Mouse (Mus musculus): ENCODE results near the gene Dexi. TPM values are rescaled to one million over a fixed set of nuclear protein-coding genes. Genes with fewer than 3 reads are reported as not detected.

Dexi gene
- polyA plus RNA-seq, 1 experiment = 1.6 TPM

DNA sequence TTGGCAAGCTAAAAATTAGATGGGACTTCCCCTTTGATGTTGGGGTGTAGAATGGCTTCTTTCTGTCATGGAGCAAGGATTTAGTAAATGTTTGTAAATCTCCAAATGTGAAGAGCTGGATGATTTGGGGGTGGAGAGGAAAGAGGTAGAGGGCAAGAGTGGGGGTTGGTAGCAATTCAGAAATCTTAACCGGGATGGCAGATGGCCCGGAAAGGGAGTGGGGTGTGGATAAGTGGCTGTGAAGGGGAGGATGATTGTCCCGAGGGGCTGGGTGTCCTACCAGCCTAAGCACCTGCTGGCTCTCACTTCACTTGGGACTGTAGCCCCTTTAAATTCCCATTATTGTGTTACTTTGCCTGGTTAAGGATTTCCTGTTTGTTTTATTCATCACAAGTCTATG lies 4.0 kb upstream of the Dexi start:
- TF ChIP-seq GATA1 (IDR thresholded peaks at IDR 0.05; ENCODE audit: low read length) (no peak), TAL1 (IDR thresholded peaks at IDR 0.05; ENCODE audit: low read length) (no peak)
- no peaks in the 10 kb centered on the region for H3K27me3 ChIP-seq (ENCODE audit: control insufficient read depth)
- H3K4me3 ChIP-seq (replicated peaks) = no peak overlapping the region
- H3K9me3 ChIP-seq (ENCODE audit: control insufficient read depth, low read length) = no peaks in the 10 kb centered on the region
- H3K4me1 ChIP-seq (ENCODE audit: control insufficient read depth) = peaks cover 49% of the 10 kb centered on the region
- H3K36me3 ChIP-seq (ENCODE audit: control insufficient read depth) = no peaks in the 10 kb centered on the region

DNA sequence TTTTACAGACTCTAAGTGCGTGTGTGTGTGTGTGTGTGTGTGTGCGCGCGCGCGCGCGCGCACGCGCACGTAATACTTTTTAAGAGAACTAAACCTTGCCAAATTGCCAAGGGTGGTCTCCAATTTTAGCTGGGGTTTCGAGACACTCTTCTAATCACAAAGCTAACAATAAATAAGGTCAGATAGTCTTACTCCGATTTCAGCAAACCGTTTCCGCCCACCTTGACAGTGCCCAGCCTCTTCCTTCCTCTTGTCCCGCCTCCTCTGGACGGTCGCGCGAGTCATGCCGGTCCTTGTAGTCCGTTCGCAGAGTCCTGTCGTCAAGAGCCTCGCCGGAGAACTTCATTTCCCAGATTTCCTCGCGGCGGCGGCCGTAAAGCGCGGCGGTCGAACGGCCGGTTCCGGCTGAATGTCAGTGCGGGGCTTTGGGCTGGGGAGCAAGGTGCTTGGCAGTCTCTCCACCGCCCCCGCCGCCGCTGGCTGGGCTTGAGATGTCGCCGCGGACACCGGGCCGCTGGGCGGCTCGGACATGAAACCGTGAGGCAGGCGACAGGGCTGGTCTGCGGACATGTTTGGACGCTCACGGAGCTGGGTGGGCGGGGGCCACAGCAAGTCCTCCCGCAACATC lies 2.3 kb upstream of the Dexi start, which contains the start of gene Clec16a:
TSS of gene Clec16a (plus strand) at position 345 of the 628 bp plus-strand sequence.
- Histone ChIP-seq H3K4me1 (ENCODE audit: control insufficient read depth) (peaks cover 67% of the 10 kb centered on the region), H3K4me3 (replicated peaks) (peak within 1 kb of the TSS; percentile 88), H3K9me3 (ENCODE audit: control insufficient read depth, low read length) (no peaks in the 10 kb centered on the region), H3K27me3 (ENCODE audit: control insufficient read depth) (no peaks in the 10 kb centered on the region), H3K36me3 (ENCODE audit: control insufficient read depth) (no peaks in the 10 kb centered on the region)
- TF ChIP-seq TAL1 (IDR thresholded peaks at IDR 0.05; ENCODE audit: low read length) (no peak), GATA1 (IDR thresholded peaks at IDR 0.05; ENCODE audit: low read length) (no peak)

DNA sequence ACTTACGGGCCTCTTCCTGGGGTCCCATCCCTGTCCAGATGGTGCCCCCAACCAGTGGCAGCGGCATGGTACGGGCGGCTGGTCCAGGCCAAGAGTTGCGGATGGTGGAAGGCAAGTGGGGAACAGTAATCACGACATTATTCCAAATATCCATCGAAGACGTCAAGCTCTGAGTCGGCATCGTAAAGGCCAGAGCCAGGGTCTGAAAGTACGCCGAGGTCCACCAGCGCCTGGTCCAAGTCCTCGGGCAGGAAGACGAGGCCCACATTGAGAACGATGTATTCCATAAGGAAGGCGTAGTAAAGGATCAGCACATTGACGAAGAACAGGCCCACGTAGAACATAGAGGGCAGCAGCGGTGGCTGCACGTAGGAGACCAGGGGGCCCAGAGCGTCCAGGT lies 588 bp downstream of the Dexi start:
- TF ChIP-seq TAL1 (IDR thresholded peaks at IDR 0.05; ENCODE audit: low read length) = no peak
- no peaks in the 10 kb centered on the region for H3K36me3 ChIP-seq (ENCODE audit: control insufficient read depth)
- H3K9me3 ChIP-seq (ENCODE audit: control insufficient read depth, low read length) = no peaks in the 10 kb centered on the region
- H3K4me3 ChIP-seq (replicated peaks) = peak overlapping the region; percentile 80
- no peaks in the 10 kb centered on the region for H3K27me3 ChIP-seq (ENCODE audit: control insufficient read depth)
- peaks cover 65% of the 10 kb centered on the region for H3K4me1 ChIP-seq (ENCODE audit: control insufficient read depth)

DNA sequence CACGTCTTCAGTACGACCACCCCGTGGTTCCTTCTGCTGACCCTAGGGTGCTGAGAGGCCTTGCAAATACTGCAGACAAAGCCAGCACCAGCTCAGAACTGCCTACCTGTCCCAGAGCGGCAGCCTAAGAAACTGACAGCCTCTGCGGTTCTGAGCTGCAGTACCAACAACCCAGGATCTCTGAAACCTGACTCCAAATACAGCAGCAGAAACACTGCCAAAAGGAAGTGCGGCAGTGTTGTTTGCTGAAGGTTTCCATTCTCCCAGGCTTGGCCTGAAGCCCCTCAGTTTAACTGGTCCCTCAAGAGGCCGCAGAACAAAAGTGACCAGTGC lies 1.3 kb downstream of the Dexi start:
- no peaks in the 10 kb centered on the region for H3K9me3 ChIP-seq (ENCODE audit: control insufficient read depth, low read length)
- no peaks in the 10 kb centered on the region for H3K36me3 ChIP-seq (ENCODE audit: control insufficient read depth)
- H3K27me3 ChIP-seq (ENCODE audit: control insufficient read depth) = no peaks in the 10 kb centered on the region
- peak overlapping the region; percentile 80 for H3K4me3 ChIP-seq (replicated peaks)
- no peak for TF ChIP-seq TAL1 (IDR thresholded peaks at IDR 0.05; ENCODE audit: low read length)
- no peak for TF ChIP-seq GATA1 (IDR thresholded peaks at IDR 0.05; ENCODE audit: low read length)
- H3K4me1 ChIP-seq (ENCODE audit: control insufficient read depth) = peaks cover 58% of the 10 kb centered on the region

DNA sequence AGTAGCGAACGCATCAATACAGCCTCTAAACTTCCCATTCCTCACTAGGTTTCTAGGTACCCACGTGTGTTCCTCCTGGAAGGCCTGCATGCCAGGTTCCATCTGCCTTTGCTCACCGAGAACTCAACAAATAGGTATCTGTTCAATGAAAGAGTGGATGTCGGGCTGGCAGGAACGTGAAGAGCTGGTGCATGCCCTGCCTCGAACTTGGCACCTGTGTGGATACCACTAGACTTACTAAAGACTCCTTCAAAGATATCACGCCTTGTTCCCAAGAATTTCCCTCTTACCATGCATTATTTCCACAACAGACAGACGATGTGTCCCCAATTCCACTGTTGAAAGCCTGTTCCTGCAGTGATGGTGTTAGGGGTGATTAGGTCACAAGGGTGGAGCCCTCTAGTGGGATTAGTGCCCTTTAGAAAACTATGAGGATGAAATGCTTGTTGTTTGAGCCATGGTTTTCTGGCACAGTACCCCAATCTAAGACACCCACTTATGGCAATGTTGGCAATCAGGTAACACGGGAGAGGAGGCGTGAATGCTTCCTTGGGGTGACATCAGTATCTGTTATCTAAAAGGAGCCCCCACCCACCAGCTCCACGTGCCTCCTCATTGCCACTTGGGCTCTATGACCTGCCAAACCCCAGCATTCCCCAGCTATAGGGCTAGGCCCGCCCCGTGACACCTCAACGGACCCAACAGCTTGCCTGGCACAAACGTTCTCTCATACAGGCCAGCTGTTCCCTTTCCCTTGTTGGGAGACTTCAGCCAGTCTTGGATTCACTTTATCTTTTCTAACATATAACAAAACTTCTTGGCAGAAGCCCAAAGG lies 1.9 kb downstream of the Dexi start:
- peak overlapping the region; percentile 80 for H3K4me3 ChIP-seq (replicated peaks)
- TF ChIP-seq TAL1 (IDR thresholded peaks at IDR 0.05; ENCODE audit: low read length) (no peak), GATA1 (IDR thresholded peaks at IDR 0.05; ENCODE audit: low read length) (no peak)
- no peaks in the 10 kb centered on the region for H3K9me3 ChIP-seq (ENCODE audit: control insufficient read depth, low read length)
- no peaks in the 10 kb centered on the region for H3K27me3 ChIP-seq (ENCODE audit: control insufficient read depth)
- peaks cover 52% of the 10 kb centered on the region for H3K4me1 ChIP-seq (ENCODE audit: control insufficient read depth)
- no peaks in the 10 kb centered on the region for H3K36me3 ChIP-seq (ENCODE audit: control insufficient read depth)

DNA sequence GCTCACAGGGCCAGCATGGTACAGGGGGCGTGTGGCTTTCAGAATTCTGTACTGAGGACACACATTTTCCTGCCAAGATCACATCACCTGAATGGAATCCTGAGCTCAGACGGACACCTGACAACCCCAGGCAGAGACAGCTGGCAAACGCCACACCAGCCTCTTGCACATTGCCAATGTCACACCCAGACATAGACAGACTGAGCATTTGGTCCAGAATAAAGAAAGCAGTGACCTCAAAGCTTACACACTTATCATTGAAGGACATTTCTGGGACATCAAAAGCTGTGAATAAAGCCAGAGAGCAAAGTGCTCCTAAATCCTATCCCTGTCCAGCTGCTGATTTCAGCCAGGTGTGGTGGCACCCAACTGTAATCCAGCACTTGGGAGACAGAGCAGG lies 5.9 kb downstream of the Dexi start:
- Histone ChIP-seq H3K4me3 (replicated peaks) (no peak overlapping the region), H3K9me3 (ENCODE audit: control insufficient read depth, low read length) (no peaks in the 10 kb centered on the region), H3K4me1 (ENCODE audit: control insufficient read depth) (peaks cover 19% of the 10 kb centered on the region), H3K36me3 (ENCODE audit: control insufficient read depth) (no peaks in the 10 kb centered on the region), H3K27me3 (ENCODE audit: control insufficient read depth) (no peaks in the 10 kb centered on the region)
- TF ChIP-seq GATA1 (IDR thresholded peaks at IDR 0.05; ENCODE audit: low read length) (no peak), TAL1 (IDR thresholded peaks at IDR 0.05; ENCODE audit: low read length) (no peak)

DNA sequence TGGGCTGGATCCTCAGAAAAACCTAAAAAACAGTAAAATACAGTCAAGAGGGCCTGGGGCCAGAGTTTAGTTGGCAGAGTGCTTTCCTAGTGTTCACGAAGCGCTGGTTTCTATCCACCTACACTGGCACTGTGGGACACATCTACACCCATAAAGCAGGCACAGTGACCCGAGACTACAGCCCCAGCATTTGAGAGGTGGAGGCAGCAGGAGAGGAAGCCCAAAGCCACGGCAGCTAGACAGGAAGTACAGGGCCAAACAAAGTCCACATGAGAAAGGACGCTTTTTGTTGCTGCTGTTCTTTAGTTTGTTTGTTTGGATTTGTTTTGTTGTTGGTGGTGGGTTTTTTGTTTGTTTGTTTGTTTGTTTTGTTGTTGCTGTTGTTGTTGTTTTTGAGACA lies 6.5 kb downstream of the Dexi start:
- TF ChIP-seq GATA1 (IDR thresholded peaks at IDR 0.05; ENCODE audit: low read length) (no peak), TAL1 (IDR thresholded peaks at IDR 0.05; ENCODE audit: low read length) (no peak)
- Histone ChIP-seq H3K4me1 (ENCODE audit: control insufficient read depth) (peaks cover 13% of the 10 kb centered on the region), H3K4me3 (replicated peaks) (no peak overlapping the region), H3K27me3 (ENCODE audit: control insufficient read depth) (no peaks in the 10 kb centered on the region), H3K9me3 (ENCODE audit: control insufficient read depth, low read length) (no peaks in the 10 kb centered on the region), H3K36me3 (ENCODE audit: control insufficient read depth) (no peaks in the 10 kb centered on the region)

DNA sequence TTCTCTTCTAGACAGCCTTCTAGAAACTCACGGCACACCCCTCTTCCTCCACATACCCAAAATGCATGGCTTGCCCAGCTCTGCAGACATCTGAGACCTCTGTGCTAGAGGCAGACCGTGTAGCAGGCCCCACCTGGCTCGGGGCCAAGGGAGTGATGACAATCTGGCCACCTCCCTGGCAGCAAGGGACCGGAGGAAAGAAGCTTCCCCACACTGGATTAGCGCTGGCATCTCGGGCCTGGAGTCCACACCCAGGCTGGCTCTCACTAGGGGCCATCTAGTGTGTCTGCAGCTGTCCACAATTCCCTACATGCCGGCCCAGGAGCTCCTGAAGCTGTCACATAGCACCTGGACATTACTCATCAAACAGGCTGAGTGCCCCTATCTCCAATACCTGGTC lies 8.3 kb downstream of the Dexi start:
- Histone ChIP-seq H3K27me3 (ENCODE audit: control insufficient read depth) (no peaks in the 10 kb centered on the region), H3K4me3 (replicated peaks) (no peak overlapping the region), H3K4me1 (ENCODE audit: control insufficient read depth) (no peaks in the 10 kb centered on the region), H3K36me3 (ENCODE audit: control insufficient read depth) (peaks cover 4% of the 10 kb centered on the region; the same call in 1 of the 2 replicates), H3K9me3 (ENCODE audit: control insufficient read depth, low read length) (no peaks in the 10 kb centered on the region)
- TF ChIP-seq GATA1 (IDR thresholded peaks at IDR 0.05; ENCODE audit: low read length) (no peak), TAL1 (IDR thresholded peaks at IDR 0.05; ENCODE audit: low read length) (no peak)

DNA sequence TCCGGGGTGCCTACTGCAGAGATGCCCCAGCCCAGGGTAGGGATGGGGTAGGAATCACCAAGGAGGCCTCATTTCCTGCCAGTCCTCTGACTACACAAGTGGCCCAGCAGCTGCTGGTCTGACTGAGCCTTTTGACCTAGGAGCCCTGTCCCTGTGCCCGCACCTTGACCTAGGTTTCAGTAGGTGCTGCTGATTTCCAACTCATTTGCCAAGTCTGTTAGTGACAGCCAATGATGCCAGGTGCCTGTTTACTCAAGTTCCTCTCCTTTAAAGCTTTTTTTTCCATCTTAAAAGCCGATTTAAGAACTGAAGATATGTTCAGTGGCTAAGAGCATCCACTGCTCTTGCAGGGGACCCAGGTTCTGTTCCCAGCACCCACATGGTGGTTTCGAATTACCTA lies 9.1 kb downstream of the Dexi start:
- Histone ChIP-seq H3K9me3 (ENCODE audit: control insufficient read depth, low read length) (no peaks in the 10 kb centered on the region), H3K27me3 (ENCODE audit: control insufficient read depth) (no peaks in the 10 kb centered on the region), H3K4me3 (replicated peaks) (no peak overlapping the region), H3K36me3 (ENCODE audit: control insufficient read depth) (peaks cover 4% of the 10 kb centered on the region; the same call in 1 of the 2 replicates), H3K4me1 (ENCODE audit: control insufficient read depth) (no peaks in the 10 kb centered on the region)
- TF ChIP-seq GATA1 (IDR thresholded peaks at IDR 0.05; ENCODE audit: low read length) (no peak), TAL1 (IDR thresholded peaks at IDR 0.05; ENCODE audit: low read length) (no peak)
